Mouse (Mus musculus): ENCODE measurements at regions not wholly inside any gene's neighbourhood (a gene's known extent, or its start where the extent isn't known, plus 50 kb on each side); places are given as distances from the start of the nearest gene placed in this dataset.

DNA sequence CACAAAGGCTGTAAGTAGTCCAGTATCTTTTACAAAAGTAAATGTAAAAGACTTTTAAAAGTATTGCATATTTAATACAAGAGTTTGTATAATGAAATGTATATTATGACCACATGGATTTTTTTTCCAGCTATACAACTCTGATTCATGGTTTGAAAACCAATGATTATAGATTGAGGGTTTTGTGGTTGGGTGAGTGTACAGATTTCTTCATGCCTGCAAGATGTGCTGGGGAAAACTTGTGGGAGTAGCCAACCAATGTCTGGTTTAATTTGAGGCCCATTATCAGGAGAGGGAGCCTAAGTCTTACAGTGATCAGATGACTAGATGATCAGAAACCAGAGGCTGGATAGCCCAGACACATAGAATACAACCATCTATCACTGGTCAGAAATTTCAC is 402.8 kb upstream of the Cobl start:
- TF ChIP-seq POLR2A (IDR thresholded peaks at IDR 0.05; ENCODE audit: borderline replicate concordance, insufficient read depth, low read length) (no peak), CTCF (IDR thresholded peaks at IDR 0.05; ENCODE audit: borderline replicate concordance, insufficient read depth, low read depth, low read length) (no peak)
